Mouse (Mus musculus): ENCODE measurements around the gene Gm49361.

DNA sequence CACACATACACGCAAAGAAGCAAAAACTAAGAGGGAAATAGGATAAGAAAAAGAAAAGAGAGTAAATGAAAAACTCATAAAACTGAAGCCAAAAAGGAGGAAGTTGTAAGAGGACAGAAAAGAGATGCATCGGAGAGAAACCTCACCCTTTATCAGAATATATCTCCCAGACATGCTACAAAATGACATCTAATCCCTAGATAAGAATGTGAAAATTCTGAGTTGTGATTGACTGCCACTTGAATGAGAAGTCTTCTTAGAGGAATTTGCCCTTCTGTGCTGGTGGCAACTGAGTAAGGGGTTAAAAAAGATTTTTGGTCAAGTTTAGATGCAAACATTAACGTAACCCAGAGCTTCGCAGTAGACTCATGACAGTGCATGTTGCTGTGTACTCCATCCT lies 99.7 kb downstream of the Gm49361 start:
- no peak for TF ChIP-seq CTCF (IDR thresholded peaks at IDR 0.05; ENCODE audit: control insufficient read depth, insufficient read depth, insufficient replicate concordance, low read depth, low read length)
- TF ChIP-seq POLR2A (IDR thresholded peaks at IDR 0.05; ENCODE audit: control insufficient read depth, low read depth, low read length), result no peak
